Mouse (Mus musculus): ENCODE measurements around the gene Slc22a1. TPM values are rescaled to one million over a fixed set of nuclear protein-coding genes. Genes with fewer than 3 reads are reported as not detected.

Gene Slc22a1
- total RNA-seq, 2 experiments from 2014 or later, result not detected

DNA sequence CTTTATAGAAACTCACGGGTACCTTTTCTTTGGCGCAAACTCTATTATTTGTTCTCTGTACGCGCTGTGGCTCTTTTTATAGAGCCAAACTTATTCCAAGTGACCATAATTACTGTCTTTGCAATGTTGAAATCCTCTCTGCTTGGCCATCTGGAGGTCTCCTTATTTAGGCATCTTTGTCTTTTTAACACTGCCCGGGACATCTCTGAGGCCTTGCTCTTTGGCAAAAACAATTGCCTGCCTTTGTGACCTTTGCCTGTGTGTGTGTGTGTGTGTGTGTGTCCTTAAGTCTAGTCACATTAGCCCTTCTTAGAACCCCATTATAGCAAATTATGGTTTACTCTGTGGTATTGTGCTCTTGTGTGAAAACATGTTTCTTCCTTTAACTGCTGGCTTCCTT, 30.2 kb downstream of the Slc22a1 start:
- ATAC-seq (replicated peaks; ENCODE audit: low FRiP score, poor library complexity, severe bottlenecking), result no peak

DNA sequence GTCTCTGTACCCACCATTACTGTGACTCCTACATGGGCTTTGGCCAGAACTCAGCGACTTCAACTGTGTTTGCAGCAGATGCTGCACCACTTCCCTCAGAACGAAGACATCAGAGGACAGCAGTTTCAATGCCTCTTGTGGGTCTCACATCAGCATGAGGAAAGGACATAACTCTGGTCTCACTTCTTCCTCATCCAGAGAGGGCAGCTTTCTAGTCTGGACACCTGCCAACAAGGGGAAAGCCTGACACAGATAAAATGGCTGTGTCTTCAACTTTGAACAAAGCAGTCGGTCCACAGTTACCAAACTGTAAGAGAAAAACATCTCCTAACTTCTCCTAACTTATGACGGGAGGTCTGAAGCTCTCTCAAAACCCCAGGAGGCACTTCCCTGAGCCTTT, 34.5 kb downstream of the Slc22a1 start:
- no peak for ATAC-seq (replicated peaks; ENCODE audit: low FRiP score, poor library complexity, severe bottlenecking)

GRCm38 (mm10) chr17:12639585-12639984, 36.0 kb downstream of the Slc22a1 start:
- ATAC-seq (replicated peaks; ENCODE audit: low FRiP score, poor library complexity, severe bottlenecking), result no peak

- no peak for ATAC-seq (replicated peaks; ENCODE audit: low FRiP score, poor library complexity, severe bottlenecking)
These were observed 40.8 kb downstream of the Slc22a1 start for GRCm38 (mm10) chr17:12634814-12635213.

GRCm38 (mm10) chr17:12631771-12632600, 43.6 kb downstream of the Slc22a1 start:
- no peak for ATAC-seq (replicated peaks; ENCODE audit: low FRiP score, poor library complexity, severe bottlenecking)

DNA sequence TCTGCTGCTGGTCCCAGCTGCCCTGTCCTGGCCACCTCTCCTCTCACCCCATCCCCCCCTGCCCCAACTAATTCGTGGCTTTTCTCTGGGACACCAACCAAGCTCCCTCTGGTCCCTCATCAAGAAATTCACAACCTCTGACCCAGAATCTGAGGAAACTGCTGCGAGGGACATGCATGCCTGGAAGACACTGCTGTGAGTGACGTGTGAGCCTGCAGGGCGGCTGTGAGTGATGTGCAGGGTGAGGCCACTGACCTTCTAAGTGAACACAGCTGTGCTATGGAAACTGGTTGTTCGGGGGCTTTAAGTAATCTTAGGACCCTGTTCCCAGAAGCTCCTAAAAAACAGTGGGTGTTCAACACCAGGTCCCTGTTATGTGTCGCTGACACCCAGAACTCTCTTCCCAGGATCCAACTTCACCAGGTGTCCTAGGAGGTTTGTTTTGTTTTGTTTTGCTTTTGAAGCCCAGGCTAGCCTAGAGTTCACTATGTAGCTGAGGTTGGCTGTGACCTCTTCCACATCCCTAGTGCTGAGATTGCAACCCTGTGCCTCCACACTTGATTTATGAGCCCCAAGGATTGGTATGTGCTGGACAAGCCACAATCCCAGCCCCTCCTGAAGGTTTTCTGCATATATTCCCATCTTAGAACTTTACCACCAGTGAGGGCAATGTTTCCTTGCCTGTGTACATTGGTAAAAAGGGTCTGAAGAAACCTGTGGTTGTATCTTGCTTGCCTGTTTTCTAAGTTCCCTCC, 44.5 kb downstream of the Slc22a1 start:
- ATAC-seq (replicated peaks; ENCODE audit: low FRiP score, poor library complexity, severe bottlenecking), result no peak

DNA sequence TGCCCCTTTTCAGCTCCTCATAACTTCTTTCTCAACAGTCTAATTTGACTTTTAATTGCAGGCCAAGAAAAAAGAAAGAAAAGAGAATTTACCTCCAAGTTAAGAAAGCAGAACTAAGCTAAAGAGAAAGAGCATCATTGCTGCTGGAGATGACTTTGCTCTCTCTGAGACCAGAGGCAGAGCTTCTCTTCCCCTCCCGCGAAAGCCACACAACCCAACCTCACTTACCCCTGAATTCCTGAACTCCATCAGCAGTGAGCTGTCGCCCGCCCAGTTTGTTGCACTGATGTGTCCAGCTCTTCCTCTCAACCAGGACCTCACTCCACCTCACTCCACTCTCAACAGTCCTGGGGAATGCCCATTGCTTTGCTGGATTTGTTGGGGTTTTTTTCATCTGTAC, 47.6 kb downstream of the Slc22a1 start:
- no peak for ATAC-seq (replicated peaks; ENCODE audit: low FRiP score, poor library complexity, severe bottlenecking)

DNA sequence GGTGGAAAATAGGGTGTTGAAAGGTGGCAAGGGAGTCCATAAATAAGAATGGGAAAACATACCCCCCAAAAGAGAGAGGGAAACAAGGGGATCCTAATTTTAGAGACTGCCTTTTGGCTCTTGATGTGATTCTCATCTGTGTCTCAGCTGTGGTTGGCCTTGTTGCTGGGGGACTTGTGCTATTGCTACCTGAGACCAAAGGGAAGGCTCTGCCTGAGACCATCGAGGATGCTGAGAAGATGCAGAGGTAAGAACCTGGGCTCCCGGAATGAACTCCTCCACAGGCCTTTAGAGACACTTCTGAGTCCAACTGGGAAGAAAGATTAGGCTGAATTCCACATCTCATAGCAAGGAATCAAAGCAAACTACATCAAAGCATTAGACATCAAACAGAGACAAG, 56.0 kb downstream of the Slc22a1 start:
- no peak for ATAC-seq (replicated peaks; ENCODE audit: low FRiP score, poor library complexity, severe bottlenecking)

DNA sequence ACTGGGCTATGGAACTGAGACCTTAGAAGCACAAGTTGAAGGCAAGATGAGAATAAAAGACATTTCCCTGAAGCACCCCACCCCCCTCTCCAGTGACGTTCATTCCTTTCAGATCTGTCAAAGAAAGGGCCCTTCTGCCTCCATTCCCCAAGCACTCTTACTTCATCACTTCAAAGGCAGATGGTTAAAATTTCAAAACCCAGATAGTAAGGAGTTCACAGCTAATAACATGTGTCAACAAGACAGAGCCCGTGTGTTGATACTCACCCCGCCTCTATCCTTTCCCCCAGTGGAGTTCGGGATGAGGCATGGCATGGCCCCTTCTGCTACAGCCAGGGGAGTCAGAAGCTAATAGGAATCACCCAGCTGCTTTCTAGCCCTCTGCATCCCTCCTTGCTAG, 60.2 kb downstream of the Slc22a1 start:
- no peak for ATAC-seq (replicated peaks; ENCODE audit: low FRiP score, poor library complexity, severe bottlenecking)

DNA sequence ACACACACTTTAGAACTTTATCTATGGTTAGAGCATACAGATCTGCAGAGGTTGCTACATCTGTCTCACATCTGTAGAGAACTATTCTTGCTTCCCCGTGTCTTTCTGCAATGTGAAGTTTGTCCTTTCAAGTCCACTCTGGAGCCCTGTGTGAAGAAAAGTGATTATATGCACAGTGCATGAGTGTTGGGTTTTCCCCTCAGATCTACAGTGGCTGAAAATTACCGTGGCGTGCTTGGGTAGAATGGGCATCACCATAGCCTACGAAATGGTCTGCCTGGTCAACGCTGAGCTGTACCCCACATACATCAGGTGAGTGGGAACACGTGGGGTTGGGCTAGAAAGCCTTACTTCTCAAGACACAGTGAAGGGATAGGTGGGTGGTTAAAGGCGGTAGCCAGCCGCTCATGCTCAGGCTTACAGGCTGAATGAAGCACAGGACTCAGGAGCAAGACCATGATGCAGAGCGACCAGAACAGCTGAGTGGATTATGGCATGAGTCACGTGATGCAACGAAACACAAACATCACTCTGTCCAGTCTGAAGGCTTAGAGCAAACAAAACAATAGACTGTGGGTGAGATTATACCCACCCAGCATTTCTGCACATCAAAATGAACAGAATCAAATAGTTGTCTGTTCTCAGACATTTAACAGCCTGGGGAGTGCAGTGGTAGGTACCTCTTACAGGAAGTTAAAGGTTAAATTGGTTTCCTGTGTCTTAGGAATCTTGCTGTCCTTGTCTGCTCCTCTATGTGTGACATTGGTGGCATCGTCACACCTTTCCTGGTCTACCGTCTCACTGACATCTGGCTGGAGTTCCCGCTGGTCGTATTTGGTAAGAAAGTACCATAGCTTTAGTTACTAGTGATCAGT, 60.9 kb downstream of the Slc22a1 start:
- ATAC-seq (replicated peaks; ENCODE audit: low FRiP score, poor library complexity, severe bottlenecking), result no peak

- ATAC-seq (replicated peaks; ENCODE audit: low FRiP score, poor library complexity, severe bottlenecking), result no peak
These were observed 68.4 kb downstream of the Slc22a1 start for GRCm38 (mm10) chr17:12607202-12607601.

- ATAC-seq (replicated peaks; ENCODE audit: low FRiP score, poor library complexity, severe bottlenecking), result no peak
These were observed 69.0 kb downstream of the Slc22a1 start for GRCm38 (mm10) chr17:12606634-12607033.

Other genes with a start within 250 kb of the Slc22a1 start
- 0.63 TPM in 1 of 2 replicates, not detected in the other for gene Slc22a3, start 168.1 kb downstream of the Slc22a1 start, total RNA-seq (2015; ENCODE audit: low replicate concordance)
- gene Slc22a3, start 168.1 kb downstream of the Slc22a1 start, total RNA-seq (2017; ENCODE audit: low replicate concordance), result 1.0 and 1.3 TPM in 2 replicates
- gene Slc22a2, start 91.7 kb downstream of the Slc22a1 start, total RNA-seq (2015; ENCODE audit: low replicate concordance), result not detected in 2 replicates
- not detected in 2 replicates for gene Slc22a2, start 91.7 kb downstream of the Slc22a1 start, total RNA-seq (2017; ENCODE audit: low replicate concordance)
- 0.96 and 3.3 TPM in 2 replicates for gene Igf2r, start 93.8 kb upstream of the Slc22a1 start, total RNA-seq (2015; ENCODE audit: low replicate concordance)
- 4.9 TPM in 2 replicates for gene Igf2r, start 93.8 kb upstream of the Slc22a1 start, total RNA-seq (2017; ENCODE audit: low replicate concordance)
- not detected in 2 replicates for gene Mas1, start 192.3 kb upstream of the Slc22a1 start, total RNA-seq (2015; ENCODE audit: low replicate concordance)
- not detected in 2 replicates for gene Mas1, start 192.3 kb upstream of the Slc22a1 start, total RNA-seq (2017; ENCODE audit: low replicate concordance)
- not detected in 2 replicates for gene Mrgprh, start 200.2 kb upstream of the Slc22a1 start, total RNA-seq (2015; ENCODE audit: low replicate concordance)
- not detected in 2 replicates for gene Mrgprh, start 200.2 kb upstream of the Slc22a1 start, total RNA-seq (2017; ENCODE audit: low replicate concordance)
- not detected in 2 replicates for gene Pnldc1, start 234.4 kb upstream of the Slc22a1 start, total RNA-seq (2015; ENCODE audit: low replicate concordance)
- gene Pnldc1, start 234.4 kb upstream of the Slc22a1 start, total RNA-seq (2017; ENCODE audit: low replicate concordance), result not detected in 2 replicates
- 98.2 and 107 TPM in 2 replicates for gene Tcp1, start 239.9 kb upstream of the Slc22a1 start, total RNA-seq (2015; ENCODE audit: low replicate concordance)
- gene Tcp1, start 239.9 kb upstream of the Slc22a1 start, total RNA-seq (2017; ENCODE audit: low replicate concordance), result 117 and 145 TPM in 2 replicates
- gene Mrpl18, start 240.5 kb upstream of the Slc22a1 start, total RNA-seq (2015; ENCODE audit: low replicate concordance), result 44.4 and 51.4 TPM in 2 replicates
- gene Mrpl18, start 240.5 kb upstream of the Slc22a1 start, total RNA-seq (2017; ENCODE audit: low replicate concordance), result 33.6 and 46.0 TPM in 2 replicates

All from erythroblast, adult 5-6 weeks (primary cell).